ENCODE assay signal across 23 mouse cellular contexts in genomic region chr15:82032386-82032785, GRCm38 (mm10). TPM values are rescaled to one million over a fixed set of nuclear protein-coding genes. Genes with fewer than 3 reads are reported as not detected.
DNase-seq lines count a peak whose midpoint lies in the region; TF ChIP-seq lines count a peak whose summit lies in the region.
"Had no signal": no experiment of that assay in that cellular context is flagged by ENCODE, and none has a peak within 500 bp of the region (broad histone marks: within the 10 kb centered on the region; RNA-seq: fewer than 3 reads in every experiment).

No protein-coding gene starts in this region.

- WGBS in thymus, adult 2 months = 43% methylated on average over 7 of the region's 7 CpGs

- H3K27ac ChIP-seq in thymus, adult 2 months (ENCODE audit: control insufficient read depth, insufficient read depth, low read length) = peak overlapping the region; percentile 74
- H3K27ac ChIP-seq: embryonic facial prominence, embryonic 13.5 days; embryonic facial prominence, embryonic 15.5 days; forebrain, embryonic 10.5 days; forebrain, embryonic 12.5 days had no signal

- no peak for TF ChIP-seq POLR2A in thymus, adult 2 months (IDR thresholded peaks at IDR 0.05; ENCODE audit: control insufficient read depth, extremely low read depth, insufficient read depth, low read length, poor library complexity)

- peak overlapping the region; percentile 30 for H3K4me3 ChIP-seq in thymus, adult 2 months (ENCODE audit: control insufficient read depth, insufficient read depth, low read length)
- H3K4me3 ChIP-seq: embryonic facial prominence, embryonic 13.5 days; embryonic facial prominence, embryonic 15.5 days; erythroblast, embryonic 14.5 days; forebrain, embryonic 10.5 days; forebrain, embryonic 12.5 days had no signal

- peaks cover 56% of the 10 kb centered on the region for H3K4me1 ChIP-seq in thymus, adult 2 months (replicated peaks; ENCODE audit: control insufficient read depth, insufficient read depth, low read length)
- H3K4me1 ChIP-seq: embryonic facial prominence, embryonic 13.5 days; embryonic facial prominence, embryonic 15.5 days; forebrain, embryonic 10.5 days; forebrain, embryonic 12.5 days had no signal

- TF ChIP-seq CTCF in thymus, adult 2 months (IDR thresholded peaks at IDR 0.05; ENCODE audit: borderline replicate concordance, control insufficient read depth, extremely low read depth, insufficient read depth, low read length, poor library complexity) = no peak

- H3K27me3 ChIP-seq in thymus, adult 2 months (ENCODE audit: control insufficient read depth, insufficient read depth, low read length) = no peaks in the 10 kb centered on the region
- H3K27me3 ChIP-seq: embryonic facial prominence, embryonic 13.5 days; embryonic facial prominence, embryonic 15.5 days; forebrain, embryonic 12.5 days had no signal

- DNase-seq in thymus, adult 2 months = no peak
- DNase-seq in thymus, adult 18-20 months = no peak
- DNase-seq in thymus, postnatal 14 days = peak; percentile 55
- DNase-seq in thymus, postnatal 25 days = no peak
- DNase-seq: adrenal gland, adult 2 months; adrenal gland, postnatal 10 days; adrenal gland, postnatal 25 days; cerebellum, adult 11 months; cerebellum, adult 18-20 months; cerebellum, adult 8-10 months; cerebellum, adult 9-11 months; cerebellum, postnatal 14 days; cerebellum, postnatal 36 days; embryo, embryonic 11 days had no signal

- peaks cover 84% of the 10 kb centered on the region for H3K36me3 ChIP-seq in thymus, adult 2 months (ENCODE audit: control insufficient read depth, insufficient read depth, low read length)

RNA-seq across cellular contexts. Expression of gene Desi1, which starts 1.3 kb away (rescaled TPM):
- 199 and 252 TPM in 2 replicates for polyA plus RNA-seq in thymus, adult 2 months (2012; rRNA removed)

RNA-seq across cellular contexts. Expression of gene Snu13, which starts 15.0 kb away (rescaled TPM):
- 122 and 134 TPM in 2 replicates for polyA plus RNA-seq in thymus, adult 2 months (2012; rRNA removed)

RNA-seq across cellular contexts. Expression of gene 4930407I10Rik, which starts 26.6 kb away (rescaled TPM):
- polyA plus RNA-seq in thymus, adult 2 months (2012; rRNA removed) = 0.04 TPM in 1 of 2 replicates, not detected in the other
- polyA plus RNA-seq: adrenal gland, adult 2 months; C2C12; embryonic facial prominence, embryonic 11.5 days; embryonic facial prominence, embryonic 15.5 days; erythroblast, embryonic 14.5 days; forebrain, embryonic 10.5 days; forebrain, embryonic 12.5 days; forebrain, embryonic 14.5 days; forebrain, embryonic 16.5 days had no signal

RNA-seq across cellular contexts. Expression of gene Mei1, which starts 37.4 kb away (rescaled TPM):
- polyA plus RNA-seq in thymus, adult 2 months (2012; rRNA removed) = 0.08 and 0.11 TPM in 2 replicates
- polyA plus RNA-seq: adrenal gland, adult 2 months; C2C12; embryonic facial prominence, embryonic 11.5 days; embryonic facial prominence, embryonic 13.5 days; erythroblast, embryonic 14.5 days; forebrain, embryonic 14.5 days; forebrain, embryonic 16.5 days had no signal

RNA-seq across cellular contexts. Expression of gene Xrcc6, which starts 44.8 kb away (rescaled TPM):
- polyA plus RNA-seq in thymus, adult 2 months (2012; rRNA removed) = 183 and 225 TPM in 2 replicates
